Mouse (Mus musculus) limb, embryonic 12.5 days (tissue): Measurements from ENCODE around the gene Snai1. TPM values are rescaled to one million over a fixed set of nuclear protein-coding genes. Genes with fewer than 3 reads are reported as not detected.

Source experiments
- ATAC-seq: fragments of 200-750 bp; cut with Nextera tagmentation; 2 replicates; pipeline ENCODE4 v1.8.0; 2017; ENCODE audit warnings: low read depth, moderate TSS enrichment; ENCODE audit not compliant: insufficient number of reproducible peaks, insufficient read depth, low FRiP score, low TSS enrichment
- H3K27ac ChIP-seq: fragments of 300-500 bp; sonication (generic); 2 replicates; pipeline ENCODE4 v1.5.1; 2016; ENCODE audit warnings: mild to moderate bottlenecking, moderate library complexity
- H3K27me3 ChIP-seq: fragments of 300-500 bp; sonication (generic); 2 replicates; pipeline ENCODE4 v1.6.1; 2016; ENCODE audit warnings: mild to moderate bottlenecking, moderate library complexity
- H3K36me3 ChIP-seq: fragments of 300-500 bp; sonication (generic); 2 replicates; pipeline ENCODE4 v1.6.1; 2016; ENCODE audit warnings: mild to moderate bottlenecking, moderate library complexity
- H3K4me1 ChIP-seq: fragments of 300-500 bp; sonication (generic); replicated peaks from 2 replicates; pipeline ENCODE4 v1.6.1; 2016
- H3K4me2 ChIP-seq: fragments of 300-500 bp; sonication (generic); 2 replicates; pipeline ENCODE4 v1.6.1; 2016; ENCODE audit warnings: mild to moderate bottlenecking, moderate library complexity
- H3K4me3 ChIP-seq: fragments of 300-500 bp; sonication (generic); replicated peaks from 2 replicates; pipeline ENCODE4 v1.5.1; 2016; ENCODE audit warnings: mild to moderate bottlenecking
- H3K9ac ChIP-seq: fragments of 300-500 bp; sonication (generic); replicated peaks from 2 replicates; pipeline ENCODE4 v1.6.1; 2016; ENCODE audit warnings: mild to moderate bottlenecking, moderate library complexity
- H3K9me3 ChIP-seq: fragments of 300-500 bp; sonication (generic); 2 replicates; pipeline ENCODE4 v1.6.1; 2016; ENCODE audit warnings: mild to moderate bottlenecking, moderate library complexity
- WGBS: fragments of 180-500 bp; shearing (Covaris S2); methylation state at CpG from one replicate; pipeline ENCODE4 v1.1.7; 2016; 5-methylcytosine and 5-hydroxymethylcytosine counted together
- polyA plus RNA-seq: library from polyadenylated mRNA; unstranded; fragments of >200 nt; fragmentation: Nextera tagmentation; extraction: Ambion mirVana; gene quantifications from 2 replicates; pipeline ENCODE4 v1.2.1, GENCODE M21; 2016

The Snai1 gene
- polyA plus RNA-seq, 1 experiment from 2014 or later = 69.0 TPM

GRCm38 (mm10) chr2:167542361-167542760 lies 4.4 kb downstream of the Snai1 start:
- H3K9me3 ChIP-seq = no peaks in the 10 kb centered on the region
- H3K4me1 ChIP-seq = peaks cover 79% of the 10 kb centered on the region
- peak overlapping the region; percentile 96 for H3K27ac ChIP-seq
- H3K27me3 ChIP-seq = peaks cover 6% of the 10 kb centered on the region
- peak overlapping the region; percentile 88 for H3K9ac ChIP-seq
- peaks cover 33% of the 10 kb centered on the region for H3K36me3 ChIP-seq
- peak overlapping the region; percentile 91 for H3K4me2 ChIP-seq
- peak overlapping the region; percentile 80 for H3K4me3 ChIP-seq
- ATAC-seq = no peak
- WGBS = 35% methylated on average over 4 of the region's 4 CpGs

GRCm38 (mm10) chr2:167543121-167544003 lies 5.4 kb downstream of the Snai1 start:
- peak overlapping the region; percentile 80; the same call in 1 of the 2 replicates for H3K4me3 ChIP-seq
- peak overlapping the region; percentile 96 for H3K27ac ChIP-seq
- peak overlapping the region; percentile 91 for H3K4me2 ChIP-seq
- H3K9me3 ChIP-seq = no peaks in the 10 kb centered on the region
- H3K36me3 ChIP-seq = peaks cover 33% of the 10 kb centered on the region
- H3K4me1 ChIP-seq = peaks cover 77% of the 10 kb centered on the region
- ATAC-seq = no peak
- H3K9ac ChIP-seq = peak overlapping the region; percentile 23; the same call in 1 of the 2 replicates
- WGBS = 5% methylated on average over 16 of the region's 16 CpGs
- no peaks in the 10 kb centered on the region for H3K27me3 ChIP-seq

- no peaks in the 10 kb centered on the region for H3K9me3 ChIP-seq
- no peak overlapping the region for H3K4me3 ChIP-seq
- peak overlapping the region; percentile 23 for H3K9ac ChIP-seq
- peak overlapping the region; percentile 91; the same call in 1 of the 2 replicates for H3K4me2 ChIP-seq
- ATAC-seq = no peak
- H3K36me3 ChIP-seq = peaks cover 33% of the 10 kb centered on the region
- H3K27me3 ChIP-seq = no peaks in the 10 kb centered on the region
- H3K4me1 ChIP-seq = peaks cover 72% of the 10 kb centered on the region
- peak overlapping the region; percentile 96 for H3K27ac ChIP-seq
- 4% methylated on average over 4 of the region's 4 CpGs for WGBS
These were observed 6.0 kb downstream of the Snai1 start for GRCm38 (mm10) chr2:167544004-167544356.

- Histone ChIP-seq H3K36me3 (peaks cover 33% of the 10 kb centered on the region), H3K27me3 (no peaks in the 10 kb centered on the region), H3K9me3 (no peaks in the 10 kb centered on the region), H3K4me3 (no peak overlapping the region), H3K4me1 (peaks cover 72% of the 10 kb centered on the region), H3K4me2 (peak overlapping the region; percentile 91; the same call in 1 of the 2 replicates), H3K27ac (peak overlapping the region; percentile 96), H3K9ac (peak overlapping the region; percentile 23; the same call in 1 of the 2 replicates)
- no peak for ATAC-seq
- WGBS = 43% methylated on average over 5 of the region's 5 CpGs
These were observed 6.5 kb downstream of the Snai1 start for GRCm38 (mm10) chr2:167544456-167544855.

- 0 out of 2 replicates have a peak overlapping the region, but pooled peaks have one; percentile 17 for H3K4me2 ChIP-seq
- H3K4me3 ChIP-seq = no peak overlapping the region
- H3K36me3 ChIP-seq = peaks cover 16% of the 10 kb centered on the region
- WGBS = 54% methylated on average over 18 of the region's 18 CpGs
- peaks cover 55% of the 10 kb centered on the region for H3K4me1 ChIP-seq
- H3K9me3 ChIP-seq = no peaks in the 10 kb centered on the region
- peak overlapping the region; percentile 92 for H3K27ac ChIP-seq
- ATAC-seq = no peak
- no peak overlapping the region; the same call in 1 of the 2 replicates for H3K9ac ChIP-seq
- H3K27me3 ChIP-seq = no peaks in the 10 kb centered on the region
These were observed 8.6 kb downstream of the Snai1 start for GRCm38 (mm10) chr2:167546447-167547195.

- 65% methylated on average over 8 of the region's 8 CpGs for WGBS
- no peaks in the 10 kb centered on the region for H3K27me3 ChIP-seq
- no peak overlapping the region for H3K4me2 ChIP-seq
- peaks cover 47% of the 10 kb centered on the region for H3K4me1 ChIP-seq
- no peak overlapping the region for H3K4me3 ChIP-seq
- peak overlapping the region; percentile 92 for H3K27ac ChIP-seq
- no peaks in the 10 kb centered on the region for H3K9me3 ChIP-seq
- H3K9ac ChIP-seq = no peak overlapping the region
- no peak for ATAC-seq
- peaks cover 8% of the 10 kb centered on the region for H3K36me3 ChIP-seq
These were observed 9.4 kb downstream of the Snai1 start for GRCm38 (mm10) chr2:167547444-167547843.

- WGBS = 76% methylated on average over 7 of the region's 7 CpGs
- Histone ChIP-seq H3K36me3 (no peaks in the 10 kb centered on the region), H3K4me3 (no peak overlapping the region), H3K9me3 (no peaks in the 10 kb centered on the region), H3K4me2 (no peak overlapping the region), H3K27ac (0 out of 2 replicates have a peak overlapping the region, but pooled peaks have one; percentile 7), H3K27me3 (no peaks in the 10 kb centered on the region), H3K9ac (no peak overlapping the region), H3K4me1 (peaks cover 44% of the 10 kb centered on the region)
- ATAC-seq = no peak
These were observed 11.0 kb downstream of the Snai1 start for GRCm38 (mm10) chr2:167548961-167549360.

GRCm38 (mm10) chr2:167550341-167550854 lies 12.4 kb downstream of the Snai1 start:
- 0 out of 2 replicates have a peak overlapping the region, but pooled peaks have one; percentile 32 for H3K27ac ChIP-seq
- H3K4me3 ChIP-seq = no peak overlapping the region
- H3K36me3 ChIP-seq = no peaks in the 10 kb centered on the region
- H3K9ac ChIP-seq = no peak overlapping the region
- H3K9me3 ChIP-seq = no peaks in the 10 kb centered on the region
- 72% methylated on average over 8 of the region's 8 CpGs for WGBS
- ATAC-seq = no peak
- H3K4me1 ChIP-seq = peaks cover 44% of the 10 kb centered on the region
- H3K27me3 ChIP-seq = no peaks in the 10 kb centered on the region
- no peak overlapping the region for H3K4me2 ChIP-seq

GRCm38 (mm10) chr2:167551342-167551920 lies 13.4 kb downstream of the Snai1 start:
- H3K4me3 ChIP-seq = no peak overlapping the region
- H3K27me3 ChIP-seq = no peaks in the 10 kb centered on the region
- no peak overlapping the region for H3K27ac ChIP-seq
- no peak overlapping the region for H3K4me2 ChIP-seq
- peaks cover under 1% of the 10 kb centered on the region; the same call in 1 of the 2 replicates for H3K9me3 ChIP-seq
- ATAC-seq = no peak
- peaks cover 40% of the 10 kb centered on the region for H3K4me1 ChIP-seq
- 77% methylated on average over 8 of the region's 8 CpGs for WGBS
- H3K36me3 ChIP-seq = no peaks in the 10 kb centered on the region
- H3K9ac ChIP-seq = no peak overlapping the region

- WGBS = 90% methylated on average over 4 of the region's 4 CpGs
- H3K9me3 ChIP-seq = peaks cover 7% of the 10 kb centered on the region
- H3K36me3 ChIP-seq = no peaks in the 10 kb centered on the region
- peaks cover 31% of the 10 kb centered on the region for H3K4me1 ChIP-seq
- ATAC-seq = no peak
- H3K27ac ChIP-seq = no peak overlapping the region
- no peak overlapping the region for H3K9ac ChIP-seq
- no peak overlapping the region for H3K4me2 ChIP-seq
- H3K27me3 ChIP-seq = no peaks in the 10 kb centered on the region
- H3K4me3 ChIP-seq = no peak overlapping the region
These were observed 14.3 kb downstream of the Snai1 start for GRCm38 (mm10) chr2:167552292-167552691.
